Mouse (Mus musculus): ENCODE measurements around the gene 4921511C20Rik. TPM values are rescaled to one million over a fixed set of nuclear protein-coding genes. Genes with fewer than 3 reads are reported as not detected.

The 4921511C20Rik gene
- total RNA-seq (2021), result not detected
- long read RNA-seq, experiment 1, result 0 reads
- long read RNA-seq, experiment 2, result 0 reads

- DNase-seq (ENCODE audit: low spot score in 2 of 2), result no peak
Measured at GRCm38 (mm10) chrX:127393993-127394392, at the start of gene 4921511C20Rik. TSS of gene 4921511C20Rik (plus strand) at chrX:127394293.

All from layer of hippocampus, postnatal 14 days (tissue).